In the genomic region with DNA sequence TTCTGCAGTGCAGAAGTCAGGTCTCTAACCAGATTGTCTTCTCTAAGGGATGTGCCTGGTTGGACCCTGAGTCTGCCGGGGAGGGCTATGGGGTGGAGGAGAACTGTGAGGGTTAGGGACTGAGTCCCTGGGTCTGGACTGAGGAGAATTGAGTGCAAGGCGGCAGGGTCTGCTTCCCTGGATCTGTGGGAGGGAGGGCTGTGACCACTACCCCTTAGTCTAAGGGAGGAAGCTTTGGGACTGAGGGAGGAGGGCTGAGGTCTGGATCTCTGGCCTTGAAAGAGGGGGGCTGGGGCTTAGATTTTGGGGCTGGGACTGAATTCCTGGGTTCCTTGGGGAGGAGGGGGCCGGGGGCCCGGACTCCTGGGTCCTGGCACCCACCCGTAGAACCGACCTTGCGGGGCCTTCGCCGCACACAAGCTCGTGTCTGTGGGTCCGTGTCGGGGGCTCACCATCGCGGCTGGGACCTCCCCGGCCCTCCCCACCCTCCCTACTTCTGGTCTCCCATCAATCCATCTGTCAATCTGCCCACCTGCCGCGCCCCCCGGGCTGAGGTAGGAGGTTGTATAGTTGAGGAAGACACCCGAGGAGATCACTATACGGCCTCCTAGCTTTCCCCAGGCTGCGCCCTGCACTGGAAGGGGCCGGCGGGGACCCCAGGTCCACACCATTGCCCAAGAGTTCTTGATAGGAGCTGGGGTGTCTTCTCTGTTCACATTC, we compare ENCODE assay signal across 9 mouse cellular contexts. TPM values are rescaled to one million over a fixed set of nuclear protein-coding genes. Genes with fewer than 3 reads are reported as not detected.
A peak's percentile ranks its signal among the peaks of the same experiment; 100 is the strongest.
DNase-seq lines count a peak whose midpoint lies in the region; ATAC-seq and TF ChIP-seq lines count a peak whose summit lies in the region.
"Had no signal": no experiment of that assay in that cellular context is flagged by ENCODE, and none has a peak within 500 bp of the region (broad histone marks: within the 10 kb centered on the region; RNA-seq: fewer than 3 reads in every experiment).

No protein-coding gene starts in this region.

- H3K4me2 ChIP-seq in lung, postnatal 0 days (replicated peaks; ENCODE audit: low read depth, low read length): peak overlapping the region; percentile 91
- H3K4me2 ChIP-seq in intestine, postnatal 0 days (replicated peaks; ENCODE audit: low read depth): peak overlapping the region; percentile 90
- H3K4me2 ChIP-seq in stomach, embryonic 14.5 days (replicated peaks; ENCODE audit: low read depth, low read length): peak overlapping the region; percentile 73

- WGBS in lung, postnatal 0 days: 48% methylated on average over 20 of the region's 23 CpGs
- 62% methylated on average over 20 of the region's 23 CpGs for WGBS in intestine, postnatal 0 days
- 32% methylated on average over 23 of the region's 23 CpGs for WGBS in stomach, embryonic 14.5 days

- H3K4me1 ChIP-seq in lung, postnatal 0 days (ENCODE audit: insufficient read depth, low read depth, low read length): peaks cover 8% of the 10 kb centered on the region; the same call in 1 of the 2 replicates
- no peaks in the 10 kb centered on the region for H3K4me1 ChIP-seq in intestine, postnatal 0 days (replicated peaks; ENCODE audit: control insufficient read depth, insufficient read depth, low read length)
- H3K4me1 ChIP-seq in stomach, embryonic 14.5 days (ENCODE audit: control insufficient read depth, insufficient read depth, low read length): peaks cover 42% of the 10 kb centered on the region

- no peaks in the 10 kb centered on the region for H3K36me3 ChIP-seq in lung, postnatal 0 days (ENCODE audit: insufficient read depth, low read length)
- no peaks in the 10 kb centered on the region for H3K36me3 ChIP-seq in intestine, postnatal 0 days (ENCODE audit: control insufficient read depth, insufficient read depth)
- peaks cover 30% of the 10 kb centered on the region for H3K36me3 ChIP-seq in stomach, embryonic 14.5 days (ENCODE audit: control insufficient read depth, insufficient read depth, low read length)

- 0 out of 2 replicates have a peak overlapping the region, but pooled peaks have one; percentile 8 for H3K9ac ChIP-seq in lung, postnatal 0 days (replicated peaks; ENCODE audit: low read depth)
- peak overlapping the region; percentile 31 for H3K9ac ChIP-seq in intestine, postnatal 0 days (ENCODE audit: low read depth, low read length)
- peak overlapping the region; percentile 83 for H3K9ac ChIP-seq in stomach, embryonic 14.5 days (replicated peaks; ENCODE audit: low read depth, low read length)

- H3K9me3 ChIP-seq in lung, postnatal 0 days (ENCODE audit: low read length): no peaks in the 10 kb centered on the region
- no peaks in the 10 kb centered on the region for H3K9me3 ChIP-seq in intestine, postnatal 0 days (ENCODE audit: control insufficient read depth)
- no peaks in the 10 kb centered on the region for H3K9me3 ChIP-seq in stomach, embryonic 14.5 days (ENCODE audit: control insufficient read depth, low read depth, low read length)

- no peak for ATAC-seq in lung, postnatal 0 days
- no peak for ATAC-seq in intestine, postnatal 0 days
- ATAC-seq in stomach, embryonic 14.5 days (ENCODE audit: insufficient number of reproducible peaks, insufficient read depth, low FRiP score, low read depth): no peak
- ATAC-seq in megakaryocyte-erythroid progenitor cell, adult 5-6 weeks (replicated peaks; ENCODE audit: low FRiP score, low TSS enrichment, poor library complexity, severe bottlenecking): no peak

- no peak for TF ChIP-seq CTCF in lung, postnatal 0 days (IDR thresholded peaks at IDR 0.05)
- no peak for TF ChIP-seq CTCF in intestine, postnatal 0 days (IDR thresholded peaks at IDR 0.05; ENCODE audit: low read depth)

- H3K4me3 ChIP-seq in lung, postnatal 0 days (ENCODE audit: low read depth, low read length): peak overlapping the region; percentile 94
- H3K4me3 ChIP-seq in intestine, postnatal 0 days (ENCODE audit: low read depth, low read length): peak overlapping the region; percentile 79
- H3K4me3 ChIP-seq in stomach, embryonic 14.5 days (ENCODE audit: low read depth, low read length): peak overlapping the region; percentile 84

- H3K27me3 ChIP-seq in lung, postnatal 0 days (replicated peaks; ENCODE audit: insufficient read depth, low read length): no peaks in the 10 kb centered on the region
- no peaks in the 10 kb centered on the region for H3K27me3 ChIP-seq in intestine, postnatal 0 days (replicated peaks; ENCODE audit: control insufficient read depth, insufficient read depth, low read length)
- H3K27me3 ChIP-seq in stomach, embryonic 14.5 days (ENCODE audit: control insufficient read depth, insufficient read depth, low read length): no peaks in the 10 kb centered on the region

- peak; percentile 22 to 60 for DNase-seq in adrenal gland, adult (ENCODE audit: inconsistent age in 2 of 2, low spot score in 1 of 2)
- DNase-seq in adrenal gland, adult 18-20 months (ENCODE audit: low spot score in 2 of 2): no peak
- no peak for DNase-seq in lung, postnatal 0 days (ENCODE audit: low spot score)
- no peak for DNase-seq in lung, postnatal 4 days
- no peak for DNase-seq in natural killer cell, adult 2 months (ENCODE audit: low spot score in 2 of 2)
- DNase-seq: adrenal gland, postnatal 25 days had no signal

- peak overlapping the region; percentile 99; the same call in 1 of the 2 replicates for H3K27ac ChIP-seq in lung, postnatal 0 days (ENCODE audit: low read length)
- H3K27ac ChIP-seq in intestine, postnatal 0 days (ENCODE audit: low read depth, low read length): no peak overlapping the region
- peak overlapping the region; percentile 99; the same call in 1 of the 2 replicates for H3K27ac ChIP-seq in stomach, embryonic 14.5 days (ENCODE audit: low read length)

- no peak for TF ChIP-seq EP300 in lung, postnatal 0 days (IDR thresholded peaks at IDR 0.05)

RNA-seq across cellular contexts. Expression of gene Spaca6, which starts 3.0 kb away (rescaled TPM):
- total RNA-seq in adrenal gland, adult 18-20 months (2021): 10 to 100 TPM; 50.0 to 52.8 TPM
- 16.6 and 17.9 TPM in 2 replicates for polyA plus RNA-seq in lung, postnatal 0 days (2015; fragmentation: Nextera tagmentation; extraction: Ambion mirVana)
- polyA plus RNA-seq in intestine, postnatal 0 days (2015; fragmentation: Nextera tagmentation; extraction: Ambion mirVana): 4.3 and 5.0 TPM in 2 replicates
- polyA plus RNA-seq in stomach, embryonic 14.5 days (2014; fragmentation: Nextera tagmentation; extraction: Ambion mirVana): 40.9 and 42.9 TPM in 2 replicates
- total RNA-seq in megakaryocyte-erythroid progenitor cell, adult 5-6 weeks (2014; fragmentation: Nextera tagmentation): 2.9 and 4.6 TPM in 2 replicates
- 0.69 TPM in 1 of 2 replicates, not detected in the other for total RNA-seq in megakaryocyte-erythroid progenitor cell, adult 5-6 weeks (2017)

RNA-seq across cellular contexts. Expression of gene Has1, which starts 25.0 kb away (rescaled TPM):
- total RNA-seq in adrenal gland, adult 18-20 months (2021): under 1 TPM in 1 of 2 experiments, not detected in 1; 0.13 TPM
- polyA plus RNA-seq in lung, postnatal 0 days (2015; fragmentation: Nextera tagmentation; extraction: Ambion mirVana): 1.9 and 2.4 TPM in 2 replicates
- polyA plus RNA-seq in intestine, postnatal 0 days (2015; fragmentation: Nextera tagmentation; extraction: Ambion mirVana): 0.65 and 0.66 TPM in 2 replicates
- 3.1 and 4.0 TPM in 2 replicates for polyA plus RNA-seq in stomach, embryonic 14.5 days (2014; fragmentation: Nextera tagmentation; extraction: Ambion mirVana)
- not detected in 2 replicates for total RNA-seq in megakaryocyte-erythroid progenitor cell, adult 5-6 weeks (2014; fragmentation: Nextera tagmentation)
- total RNA-seq in megakaryocyte-erythroid progenitor cell, adult 5-6 weeks (2017): not detected in 2 replicates
- total RNA-seq: adrenal gland, postnatal 25 days had no signal

RNA-seq across cellular contexts. Expression of gene Fpr1, which starts 53.8 kb away (rescaled TPM):
- total RNA-seq in adrenal gland, adult 18-20 months (2021): not detected
- polyA plus RNA-seq in lung, postnatal 0 days (2015; fragmentation: Nextera tagmentation; extraction: Ambion mirVana): 13.7 and 14.9 TPM in 2 replicates
- 0.26 and 0.37 TPM in 2 replicates for polyA plus RNA-seq in intestine, postnatal 0 days (2015; fragmentation: Nextera tagmentation; extraction: Ambion mirVana)
- polyA plus RNA-seq in stomach, embryonic 14.5 days (2014; fragmentation: Nextera tagmentation; extraction: Ambion mirVana): 0.30 and 0.32 TPM in 2 replicates
- total RNA-seq in megakaryocyte-erythroid progenitor cell, adult 5-6 weeks (2014; fragmentation: Nextera tagmentation): not detected in 2 replicates
- not detected in 2 replicates for total RNA-seq in megakaryocyte-erythroid progenitor cell, adult 5-6 weeks (2017)

RNA-seq across cellular contexts. Expression of gene Fpr2, which starts 57.6 kb away (rescaled TPM):
- not detected for total RNA-seq in adrenal gland, adult 18-20 months (2021)
- polyA plus RNA-seq in lung, postnatal 0 days (2015; fragmentation: Nextera tagmentation; extraction: Ambion mirVana): 12.6 and 15.4 TPM in 2 replicates
- 0.17 TPM in 1 of 2 replicates, not detected in the other for polyA plus RNA-seq in intestine, postnatal 0 days (2015; fragmentation: Nextera tagmentation; extraction: Ambion mirVana)
- 0.55 TPM in 1 of 2 replicates, not detected in the other for polyA plus RNA-seq in stomach, embryonic 14.5 days (2014; fragmentation: Nextera tagmentation; extraction: Ambion mirVana)
- total RNA-seq in megakaryocyte-erythroid progenitor cell, adult 5-6 weeks (2014; fragmentation: Nextera tagmentation): not detected in 2 replicates
- total RNA-seq in megakaryocyte-erythroid progenitor cell, adult 5-6 weeks (2017): 0.56 and 1.4 TPM in 2 replicates
- total RNA-seq: adrenal gland, postnatal 25 days had no signal

RNA-seq across cellular contexts. Expression of gene Fpr3, which starts 57.7 kb away (rescaled TPM):
- total RNA-seq in adrenal gland, adult 18-20 months (2021): not detected
- not detected in 2 replicates for polyA plus RNA-seq in lung, postnatal 0 days (2015; fragmentation: Nextera tagmentation; extraction: Ambion mirVana)
- not detected in 2 replicates for polyA plus RNA-seq in intestine, postnatal 0 days (2015; fragmentation: Nextera tagmentation; extraction: Ambion mirVana)
- not detected in 2 replicates for polyA plus RNA-seq in stomach, embryonic 14.5 days (2014; fragmentation: Nextera tagmentation; extraction: Ambion mirVana)
- not detected in 2 replicates for total RNA-seq in megakaryocyte-erythroid progenitor cell, adult 5-6 weeks (2014; fragmentation: Nextera tagmentation)
- not detected in 2 replicates for total RNA-seq in megakaryocyte-erythroid progenitor cell, adult 5-6 weeks (2017)
- total RNA-seq: adrenal gland, postnatal 25 days had no signal

Comparison
In these comparisons a context has a peak if more than half of its experiments do, and no peak if none do; other contexts are left out.
1. DNase-seq: peak in adrenal gland, adult (2 of 2); none in adrenal gland, adult 18-20 months (0 of 2), lung, postnatal 0 days (single experiment), lung, postnatal 4 days (0 of 2) and natural killer cell, adult 2 months (0 of 2).
2. H3K9ac ChIP-seq: peak in every context shown above with its lines; median percentile 83 in stomach, embryonic 14.5 days; 31 in intestine, postnatal 0 days; 8 in lung, postnatal 0 days.
3. RNA of gene Fpr1, which starts 53.8 kb away (polyA plus RNA-seq): 13.7 to 14.9 TPM in lung, postnatal 0 days; 0.26 to 0.37 TPM in intestine, postnatal 0 days and 0.30 to 0.32 TPM in stomach, embryonic 14.5 days; every median in the first group is over 10 times any median in the second.
4. Peak in every context shown above with its lines, with median percentiles within 50 percentile points of each other: H3K4me2 ChIP-seq and H3K4me3 ChIP-seq.